Mouse (Mus musculus) inflammation-experienced regulatory T-cells, adult 6 months (primary cell): Measurements from ENCODE around the gene Rint1. TPM values are rescaled to one million over a fixed set of nuclear protein-coding genes. Genes with fewer than 3 reads are reported as not detected.

ENCODE experiments used
- ATAC-seq: one replicate; pipeline ENCODE4 v1.8.0; 2017
- polyA plus RNA-seq, 3 experiments: library from polyadenylated mRNA; unstranded; fragments of 100-300 nt; shearing (Covaris generic); gene quantifications; one replicate each; pipeline ENCODE4 v1.2.1; 2017

Gene Rint1
- polyA plus RNA-seq, 3 experiments from 2014 or later = 15.2 to 28.3 (median 18.7) TPM

DNA sequence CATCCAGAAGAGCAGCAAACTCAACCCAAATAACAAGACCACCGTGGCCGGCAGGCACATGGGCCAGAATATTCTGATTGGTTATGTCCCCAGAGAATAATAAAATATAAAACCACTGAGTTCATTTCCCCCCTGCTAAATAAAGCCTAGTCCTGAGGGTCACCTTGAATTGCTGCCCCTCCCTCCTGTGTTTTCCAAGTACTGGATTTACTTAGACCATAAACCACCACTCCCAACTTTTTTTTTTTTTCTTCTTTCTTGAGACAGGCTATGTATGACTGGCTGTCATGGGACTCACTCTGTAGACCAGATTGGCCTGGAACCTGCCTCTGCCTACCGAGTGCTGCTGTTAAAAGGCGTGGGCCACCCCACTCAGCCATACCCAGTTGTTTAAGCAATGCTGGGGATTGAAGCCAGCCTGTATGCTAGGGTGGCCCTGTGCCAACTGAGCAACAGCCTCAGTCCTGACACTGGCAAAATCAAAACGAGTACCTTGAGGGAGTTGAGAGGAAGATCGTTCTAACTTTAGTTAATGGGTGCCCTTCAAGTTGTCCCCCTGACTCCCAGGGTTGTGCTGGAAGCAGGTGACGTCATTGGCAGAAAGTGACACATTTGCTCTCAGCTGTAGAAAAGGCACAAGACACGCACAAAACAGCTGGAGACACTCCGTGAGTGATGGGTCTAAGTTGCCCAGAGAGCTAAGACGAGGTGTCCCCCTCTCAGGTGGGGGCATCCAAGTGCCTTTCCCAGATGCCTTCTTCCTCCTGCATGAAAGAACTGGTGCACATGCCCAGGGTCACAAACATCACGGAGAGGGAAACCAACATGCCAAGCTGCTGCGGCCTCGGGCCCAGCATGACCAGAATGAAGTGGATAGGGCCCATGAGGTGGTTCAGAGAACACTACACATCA, 76.8 kb downstream of the Rint1 start:
- ATAC-seq = no peak

DNA sequence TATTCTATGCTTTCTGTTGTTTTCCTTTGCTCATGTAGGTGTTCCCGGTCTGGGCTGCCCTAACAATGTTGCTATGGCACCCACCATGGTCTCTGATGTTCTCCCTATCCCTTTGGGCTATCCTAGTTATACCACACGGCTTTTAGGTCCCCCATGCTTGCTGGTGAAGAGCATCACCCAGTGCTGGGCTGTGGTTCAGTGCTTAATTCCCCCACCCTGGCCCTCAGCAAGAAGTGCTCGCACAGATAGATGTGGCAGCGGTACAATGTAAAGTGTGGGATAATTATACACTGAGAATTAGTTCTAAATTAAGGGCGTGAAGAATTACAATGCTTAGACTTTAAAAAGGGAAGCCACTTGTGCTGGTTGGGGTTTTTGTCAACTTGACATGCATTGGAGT, 78.4 kb downstream of the Rint1 start:
- ATAC-seq = no peak

Other genes starting within 250 kb of the Rint1 start
- gene Srpk2, start 103.1 kb upstream of the Rint1 start, polyA plus RNA-seq = 10 to 100 TPM; 71.5 to 98.3 (median 72.5) TPM
- 1 to 10 TPM; 4.1 to 9.8 (median 9.6) TPM for gene Pus7, start 4.0 kb upstream of the Rint1 start, polyA plus RNA-seq
- 100 to 1,000 TPM in 2 of 3 experiments, 10 to 100 TPM in 1; 73.2 to 127 (median 116) TPM for gene Tomm7, start 56.5 kb downstream of the Rint1 start, polyA plus RNA-seq
- gene Fam126a, start 243.0 kb downstream of the Rint1 start, polyA plus RNA-seq = 1 to 10 TPM; 6.5 to 9.3 (median 6.8) TPM